Mouse (Mus musculus) forebrain, embryonic 13.5 days (tissue): Measurements from ENCODE around the gene Arl15. TPM values are rescaled to one million over a fixed set of nuclear protein-coding genes. Genes with fewer than 3 reads are reported as not detected.
"Not testable (repeated sequence)": the region's sequence is repeated elsewhere in the genome, so short reads cannot be mapped to it uniquely, and the experiment has no call there.

Source experiments
- ATAC-seq: fragments of 200-750 bp; cut with Nextera tagmentation; 2 replicates; pipeline ENCODE4 v1.8.0; 2017
- H3K27ac ChIP-seq: fragments of 300-500 bp; sonication (generic); 2 replicates; pipeline ENCODE4 v1.5.1; 2015; ENCODE audit warnings: inconsistent platforms, mild to moderate bottlenecking, moderate library complexity
- H3K27me3 ChIP-seq: fragments of 300-500 bp; sonication (generic); 2 replicates; pipeline ENCODE4 v1.6.1; 2015; ENCODE audit warnings: mild to moderate bottlenecking, inconsistent platforms
- H3K36me3 ChIP-seq: fragments of 300-500 bp; sonication (generic); 2 replicates; pipeline ENCODE4 v1.6.1; 2015; ENCODE audit warnings: mild to moderate bottlenecking, inconsistent platforms; ENCODE audit not compliant: poor library complexity, severe bottlenecking
- H3K4me1 ChIP-seq: fragments of 300-500 bp; sonication (generic); 2 replicates; pipeline ENCODE4 v1.6.1; 2015; ENCODE audit warnings: inconsistent platforms
- H3K4me2 ChIP-seq: fragments of 300-500 bp; sonication (generic); 2 replicates; pipeline ENCODE4 v1.6.1; 2015; ENCODE audit warnings: inconsistent platforms, mild to moderate bottlenecking, moderate library complexity
- H3K4me3 ChIP-seq: fragments of 300-500 bp; sonication (generic); 2 replicates; pipeline ENCODE4 v1.5.1; 2015; ENCODE audit warnings: mild to moderate bottlenecking, inconsistent platforms
- H3K9ac ChIP-seq: fragments of 300-500 bp; sonication (generic); 2 replicates; pipeline ENCODE4 v1.6.1; 2015; ENCODE audit warnings: mild to moderate bottlenecking, inconsistent platforms
- H3K9me3 ChIP-seq: fragments of 300-500 bp; sonication (generic); replicated peaks from 2 replicates; pipeline ENCODE4 v1.6.1; 2016; ENCODE audit warnings: inconsistent platforms
- WGBS: fragments of 180-500 bp; shearing (Covaris S2); methylation state at CpG from one replicate; pipeline ENCODE4 v1.1.7; 2015; 5-methylcytosine and 5-hydroxymethylcytosine counted together
- polyA plus RNA-seq: library from polyadenylated mRNA; unstranded; fragments of >200 nt; fragmentation: Nextera tagmentation; extraction: Ambion mirVana; gene quantifications from 2 replicates; pipeline ENCODE4 v1.2.1, GENCODE M21; 2015

Gene Arl15
- polyA plus RNA-seq, 1 experiment from 2014 or later, result 17.8 TPM

- WGBS, result 93% methylated on average over 8 of the region's 8 CpGs
- Histone ChIP-seq H3K27me3 (no peaks in the 10 kb centered on the region), H3K4me3 (no peak overlapping the region), H3K27ac (no peak overlapping the region), H3K36me3 (no peaks in the 10 kb centered on the region), H3K4me1 (no peaks in the 10 kb centered on the region), H3K9ac (no peak overlapping the region), H3K4me2 (no peak overlapping the region), H3K9me3 (no peaks in the 10 kb centered on the region)
- ATAC-seq, result no peak
These were observed 19.5 kb upstream of the Arl15 start for GRCm38 (mm10) chr13:113774799-113775198.

GRCm38 (mm10) chr13:113775244-113776140 lies 18.8 kb upstream of the Arl15 start:
- Histone ChIP-seq H3K4me2 (no peak overlapping the region), H3K27me3 (no peaks in the 10 kb centered on the region), H3K4me3 (no peak overlapping the region), H3K9me3 (no peaks in the 10 kb centered on the region), H3K36me3 (no peaks in the 10 kb centered on the region), H3K27ac (no peak overlapping the region), H3K9ac (no peak overlapping the region), H3K4me1 (no peaks in the 10 kb centered on the region)
- WGBS, result 73% methylated on average over 10 of the region's 10 CpGs
- no peak for ATAC-seq

- no peaks in the 10 kb centered on the region for H3K4me1 ChIP-seq
- no peaks in the 10 kb centered on the region for H3K9me3 ChIP-seq
- 87% methylated on average over 5 of the region's 5 CpGs for WGBS
- H3K9ac ChIP-seq, result no peak overlapping the region
- H3K27ac ChIP-seq, result no peak overlapping the region
- no peak overlapping the region for H3K4me3 ChIP-seq
- H3K36me3 ChIP-seq, result no peaks in the 10 kb centered on the region
- no peaks in the 10 kb centered on the region for H3K27me3 ChIP-seq
- H3K4me2 ChIP-seq, result no peak overlapping the region
- no peak for ATAC-seq
These were observed 8.5 kb upstream of the Arl15 start for GRCm38 (mm10) chr13:113785803-113786202.

GRCm38 (mm10) chr13:113787136-113787535 lies 7.2 kb upstream of the Arl15 start:
- H3K9ac ChIP-seq, result no peak overlapping the region
- no peak overlapping the region for H3K27ac ChIP-seq
- H3K4me3 ChIP-seq, result no peak overlapping the region
- H3K36me3 ChIP-seq, result no peaks in the 10 kb centered on the region
- no peak overlapping the region for H3K4me2 ChIP-seq
- no peaks in the 10 kb centered on the region for H3K4me1 ChIP-seq
- no peaks in the 10 kb centered on the region for H3K9me3 ChIP-seq
- ATAC-seq, result no peak
- no peaks in the 10 kb centered on the region for H3K27me3 ChIP-seq
- WGBS, result 75% methylated on average over 8 of the region's 8 CpGs

GRCm38 (mm10) chr13:113790016-113790415 lies 4.3 kb upstream of the Arl15 start:
- not testable (repeated sequence) for ATAC-seq, H3K4me2 ChIP-seq, H3K27ac ChIP-seq, H3K9me3 ChIP-seq, H3K27me3 ChIP-seq, H3K9ac ChIP-seq, H3K4me1 ChIP-seq, H3K36me3 ChIP-seq, H3K4me3 ChIP-seq
- WGBS, result 94% methylated on average over 3 of the region's 3 CpGs

GRCm38 (mm10) chr13:113793637-113794036 lies 668 bp upstream of the Arl15 start:
- Histone ChIP-seq H3K9ac (peak overlapping the region; percentile 92), H3K36me3 (no peaks in the 10 kb centered on the region), H3K4me2 (peak overlapping the region; percentile 80), H3K27ac (peak overlapping the region; percentile 82), H3K9me3 (no peaks in the 10 kb centered on the region), H3K4me1 (peaks cover 27% of the 10 kb centered on the region), H3K4me3 (peak overlapping the region; percentile 75), H3K27me3 (no peaks in the 10 kb centered on the region)
- 83% methylated on average over 9 of the region's 9 CpGs for WGBS
- ATAC-seq, result no peak

- peak; percentile 60 for ATAC-seq
- Histone ChIP-seq H3K4me2 (peak overlapping the region; percentile 80), H3K4me1 (peaks cover 27% of the 10 kb centered on the region), H3K27ac (peak overlapping the region; percentile 92), H3K9me3 (no peaks in the 10 kb centered on the region), H3K36me3 (no peaks in the 10 kb centered on the region), H3K9ac (peak overlapping the region; percentile 92), H3K27me3 (no peaks in the 10 kb centered on the region), H3K4me3 (peak overlapping the region; percentile 75)
- 2% methylated on average over 50 of the region's 52 CpGs for WGBS
These were observed 675 bp downstream of the Arl15 start for GRCm38 (mm10) chr13:113794705-113795655.

GRCm38 (mm10) chr13:113797378-113797777 lies 3.1 kb downstream of the Arl15 start:
- Histone ChIP-seq H3K27ac (no peak overlapping the region), H3K36me3 (no peaks in the 10 kb centered on the region), H3K4me1 (peaks cover 27% of the 10 kb centered on the region), H3K4me3 (no peak overlapping the region), H3K27me3 (no peaks in the 10 kb centered on the region), H3K9ac (0 out of 2 replicates have a peak overlapping the region, but pooled peaks have one; percentile 8), H3K9me3 (no peaks in the 10 kb centered on the region), H3K4me2 (no peak overlapping the region)
- no peak for ATAC-seq
- 91% methylated on average over 6 of the region's 6 CpGs for WGBS

- ATAC-seq, result no peak
- Histone ChIP-seq H3K4me3 (no peak overlapping the region), H3K4me2 (no peak overlapping the region), H3K27me3 (no peaks in the 10 kb centered on the region), H3K9me3 (no peaks in the 10 kb centered on the region), H3K9ac (no peak overlapping the region), H3K4me1 (peaks cover 24% of the 10 kb centered on the region), H3K27ac (no peak overlapping the region), H3K36me3 (no peaks in the 10 kb centered on the region)
- 85% methylated on average over 4 of the region's 4 CpGs for whole genome bisulfite sequencing
These were observed 5.1 kb downstream of the Arl15 start for GRCm38 (mm10) chr13:113799361-113799760.

- Histone ChIP-seq H3K4me1 (peaks cover 20% of the 10 kb centered on the region), H3K36me3 (no peaks in the 10 kb centered on the region), H3K9me3 (no peaks in the 10 kb centered on the region), H3K27me3 (no peaks in the 10 kb centered on the region), H3K27ac (no peak overlapping the region), H3K4me2 (no peak overlapping the region), H3K9ac (no peak overlapping the region), H3K4me3 (no peak overlapping the region)
- 96% methylated on average over 4 of the region's 4 CpGs for WGBS
- no peak for ATAC-seq
These were observed 5.9 kb downstream of the Arl15 start for GRCm38 (mm10) chr13:113800246-113800645.

GRCm38 (mm10) chr13:113802571-113802970 lies 8.3 kb downstream of the Arl15 start:
- H3K36me3 ChIP-seq, result 0 out of 2 replicates have a peak, but pooled peaks cover under 1% of the 10 kb centered on the region
- H3K27me3 ChIP-seq, result no peaks in the 10 kb centered on the region
- H3K27ac ChIP-seq, result no peak overlapping the region
- H3K4me1 ChIP-seq, result no peaks in the 10 kb centered on the region
- 92% methylated on average over 9 of the region's 9 CpGs for WGBS
- no peak overlapping the region for H3K4me3 ChIP-seq
- H3K9me3 ChIP-seq, result no peaks in the 10 kb centered on the region
- no peak for ATAC-seq
- no peak overlapping the region for H3K9ac ChIP-seq
- H3K4me2 ChIP-seq, result no peak overlapping the region

- Histone ChIP-seq H3K4me3 (no peak overlapping the region), H3K27ac (no peak overlapping the region), H3K4me1 (peaks cover 18% of the 10 kb centered on the region), H3K27me3 (no peaks in the 10 kb centered on the region), H3K9me3 (no peaks in the 10 kb centered on the region), H3K4me2 (no peak overlapping the region), H3K9ac (no peak overlapping the region), H3K36me3 (0 out of 2 replicates have a peak, but pooled peaks cover 5% of the 10 kb centered on the region)
- no peak for ATAC-seq
- 94% methylated on average over 2 of the region's 2 CpGs for WGBS
These were observed 16.8 kb downstream of the Arl15 start for GRCm38 (mm10) chr13:113811141-113811540.
